Mouse (Mus musculus): ENCODE data around the gene Lmbr1l. TPM values are rescaled to one million over a fixed set of nuclear protein-coding genes. Genes with fewer than 3 reads are reported as not detected.
A peak's percentile ranks its signal among the peaks of the same experiment; 100 is the strongest.
"Not testable (repeated sequence)": the region's sequence is repeated elsewhere in the genome, so short reads cannot be mapped to it uniquely, and the experiment has no call there.

Gene Lmbr1l
- polyA plus RNA-seq, 1 experiment from 2014 or later: 6.2 TPM

- H3K9me3 ChIP-seq (ENCODE audit: control insufficient read depth, low read length); ATAC-seq (ENCODE audit: insufficient number of reproducible peaks, low FRiP score, low TSS enrichment, low read depth); H3K4me1 ChIP-seq (ENCODE audit: control insufficient read depth, insufficient read depth, low read length); H3K27ac ChIP-seq (replicated peaks; ENCODE audit: low read depth, low read length); DNase-seq (ENCODE audit: low spot score); H3K27me3 ChIP-seq (ENCODE audit: control insufficient read depth, insufficient read depth, low read length); H3K36me3 ChIP-seq (ENCODE audit: control insufficient read depth, insufficient read depth, low read length): not testable (repeated sequence)
- H3K4me2 ChIP-seq (ENCODE audit: low read depth, severe bottlenecking): peak overlapping the region; percentile 80
- 27% methylated on average over 8 of the region's 8 CpGs for WGBS
- peak overlapping the region; percentile 95 for H3K4me3 ChIP-seq (ENCODE audit: low read depth, low read length)
- peak overlapping the region; percentile 83; the same call in 1 of the 2 replicates for H3K9ac ChIP-seq (ENCODE audit: low read length)
These were observed 466 bp upstream of the Lmbr1l start for GRCm38 (mm10) chr15:98918499-98918895.

DNA sequence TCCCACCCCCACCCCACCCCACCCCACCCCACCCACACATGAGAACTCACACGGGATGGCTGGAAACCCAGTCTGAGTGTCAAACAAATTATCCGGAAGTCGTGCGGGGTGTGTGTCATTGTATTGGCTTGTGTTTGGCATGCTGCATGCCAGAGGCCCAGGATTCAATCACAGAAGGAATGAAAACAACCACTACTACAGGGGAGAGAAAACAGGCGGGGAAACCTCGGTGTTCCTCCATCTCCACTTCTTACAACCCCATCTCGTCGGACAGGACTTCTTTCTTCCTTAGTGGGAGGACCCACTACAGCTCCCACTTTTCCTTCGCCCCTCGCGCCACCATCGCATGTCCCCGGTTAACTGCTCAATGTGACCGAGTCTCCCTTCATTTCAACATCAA lies 940 bp downstream of the Lmbr1l start:
- no peaks in the 10 kb centered on the region for H3K27me3 ChIP-seq (ENCODE audit: control insufficient read depth, insufficient read depth, low read length)

DNA sequence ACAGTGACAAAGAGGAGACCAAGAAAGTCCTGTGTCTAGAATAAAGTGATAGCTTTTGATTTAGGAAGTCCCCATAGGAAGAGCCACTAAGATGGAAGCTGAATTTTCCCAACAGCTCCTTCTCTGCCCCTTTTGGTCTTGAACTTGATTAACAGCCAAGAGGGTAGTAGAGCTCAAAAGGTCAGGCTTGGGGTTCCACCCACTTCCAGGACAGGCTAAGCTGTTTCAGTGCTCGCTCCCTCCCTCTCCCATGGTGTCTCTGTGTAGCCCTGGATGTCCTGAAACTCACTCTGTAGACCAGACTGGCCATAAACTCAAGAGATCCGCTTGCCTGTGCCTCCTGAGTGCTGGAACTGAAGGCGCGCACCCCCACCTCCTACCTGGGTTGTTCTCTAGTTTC lies 2.0 kb downstream of the Lmbr1l start:
- no peaks in the 10 kb centered on the region for H3K27me3 ChIP-seq (ENCODE audit: control insufficient read depth, insufficient read depth, low read length)
- H3K36me3 ChIP-seq (ENCODE audit: control insufficient read depth, insufficient read depth, low read length): peaks cover 12% of the 10 kb centered on the region
- WGBS: 89% methylated on average over 4 of the region's 4 CpGs
- no peak overlapping the region for H3K9ac ChIP-seq (ENCODE audit: low read length)
- DNase-seq (ENCODE audit: low spot score): no peak
- peaks cover 6% of the 10 kb centered on the region for H3K4me1 ChIP-seq (ENCODE audit: control insufficient read depth, insufficient read depth, low read length)
- H3K4me3 ChIP-seq (ENCODE audit: low read depth, low read length): no peak overlapping the region
- no peak for ATAC-seq (ENCODE audit: insufficient number of reproducible peaks, low FRiP score, low TSS enrichment, low read depth)
- no peaks in the 10 kb centered on the region for H3K9me3 ChIP-seq (ENCODE audit: control insufficient read depth, low read length)
- no peak overlapping the region; the same call in 1 of the 2 replicates for H3K4me2 ChIP-seq (ENCODE audit: low read depth, severe bottlenecking)
- H3K27ac ChIP-seq (replicated peaks; ENCODE audit: low read depth, low read length): no peak overlapping the region

More for the DNA sequence above, 940 bp downstream of the Lmbr1l start:
- peak overlapping the region; percentile 83 for H3K9ac ChIP-seq (ENCODE audit: low read length)
- peak overlapping the region; percentile 95 for H3K4me3 ChIP-seq (ENCODE audit: low read depth, low read length)
- H3K9me3 ChIP-seq (ENCODE audit: control insufficient read depth, low read length): no peaks in the 10 kb centered on the region
- ATAC-seq (ENCODE audit: insufficient number of reproducible peaks, low FRiP score, low TSS enrichment, low read depth) (no peak), DNase-seq (ENCODE audit: low spot score) (no peak)
- H3K4me2 ChIP-seq (ENCODE audit: low read depth, severe bottlenecking): peak overlapping the region; percentile 80
- peaks cover 6% of the 10 kb centered on the region for H3K4me1 ChIP-seq (ENCODE audit: control insufficient read depth, insufficient read depth, low read length)
- H3K36me3 ChIP-seq (ENCODE audit: control insufficient read depth, insufficient read depth, low read length): peaks cover 7% of the 10 kb centered on the region
- 0% methylated on average over 14 of the region's 14 CpGs for WGBS
- H3K27ac ChIP-seq (replicated peaks; ENCODE audit: low read depth, low read length): no peak overlapping the region

DNA sequence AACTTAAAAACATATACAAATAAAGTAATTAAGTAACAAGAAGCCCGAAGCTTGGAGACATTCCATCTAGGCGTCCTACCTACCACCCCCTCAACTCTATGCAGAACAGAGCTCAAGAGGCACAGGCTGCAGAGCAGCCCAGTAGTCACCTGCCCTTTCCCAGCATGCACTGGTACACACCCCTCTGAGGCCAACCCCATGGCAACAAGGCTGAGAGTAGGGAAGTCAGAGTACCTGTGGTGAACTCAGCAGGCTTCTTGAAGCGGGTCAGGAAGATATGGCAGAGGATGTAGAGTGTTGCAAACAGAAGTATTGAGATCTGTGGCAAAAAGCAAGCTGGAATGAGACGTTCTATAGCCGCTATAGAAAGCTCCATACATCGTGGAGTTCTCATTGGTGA lies 3.1 kb downstream of the Lmbr1l start:
- Histone ChIP-seq H3K4me3 (ENCODE audit: low read depth, low read length) (no peak overlapping the region), H3K4me1 (ENCODE audit: control insufficient read depth, insufficient read depth, low read length) (peaks cover 6% of the 10 kb centered on the region), H3K27me3 (ENCODE audit: control insufficient read depth, insufficient read depth, low read length) (no peaks in the 10 kb centered on the region), H3K36me3 (ENCODE audit: control insufficient read depth, insufficient read depth, low read length) (peaks cover 12% of the 10 kb centered on the region), H3K9ac (ENCODE audit: low read length) (no peak overlapping the region), H3K9me3 (ENCODE audit: control insufficient read depth, low read length) (no peaks in the 10 kb centered on the region), H3K4me2 (ENCODE audit: low read depth, severe bottlenecking) (no peak overlapping the region), H3K27ac (replicated peaks; ENCODE audit: low read depth, low read length) (no peak overlapping the region)
- no peak for DNase-seq (ENCODE audit: low spot score)
- WGBS: 91% methylated on average over 6 of the region's 6 CpGs
- ATAC-seq (ENCODE audit: insufficient number of reproducible peaks, low FRiP score, low TSS enrichment, low read depth): no peak

DNA sequence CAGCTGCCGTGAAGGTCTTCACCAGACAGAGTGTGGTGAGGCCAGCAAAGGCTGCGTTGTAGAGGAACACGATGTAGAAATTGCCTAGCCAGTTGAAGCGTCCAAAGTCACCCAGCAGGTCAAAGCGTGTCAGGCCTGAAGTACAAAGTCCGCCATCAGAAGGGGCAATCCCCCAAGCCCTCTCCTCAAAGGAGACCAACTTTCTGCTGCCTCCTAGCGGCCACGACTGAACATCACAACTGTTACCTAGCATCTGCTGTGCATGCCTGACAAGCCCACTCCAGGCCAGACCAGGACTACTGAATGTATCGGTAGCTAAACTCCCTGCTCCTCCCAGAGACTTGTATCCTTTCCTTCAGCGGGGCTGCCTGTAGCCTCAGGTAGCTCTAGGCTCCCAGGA lies 13.3 kb downstream of the Lmbr1l start:
- H3K4me2 ChIP-seq (ENCODE audit: low read depth, severe bottlenecking): no peak overlapping the region
- H3K9ac ChIP-seq (ENCODE audit: low read length): no peak overlapping the region
- no peaks in the 10 kb centered on the region; the same call in 1 of the 2 replicates for H3K27me3 ChIP-seq (ENCODE audit: control insufficient read depth, insufficient read depth, low read length)
- ATAC-seq (ENCODE audit: insufficient number of reproducible peaks, low FRiP score, low TSS enrichment, low read depth) (no peak), DNase-seq (ENCODE audit: low spot score) (peak; percentile 84)
- peaks cover 12% of the 10 kb centered on the region for H3K36me3 ChIP-seq (ENCODE audit: control insufficient read depth, insufficient read depth, low read length)
- no peak overlapping the region for H3K27ac ChIP-seq (replicated peaks; ENCODE audit: low read depth, low read length)
- no peaks in the 10 kb centered on the region for H3K9me3 ChIP-seq (ENCODE audit: control insufficient read depth, low read length)
- no peaks in the 10 kb centered on the region for H3K4me1 ChIP-seq (ENCODE audit: control insufficient read depth, insufficient read depth, low read length)
- H3K4me3 ChIP-seq (ENCODE audit: low read depth, low read length): no peak overlapping the region
- 33% methylated on average over 10 of the region's 10 CpGs for WGBS

DNA sequence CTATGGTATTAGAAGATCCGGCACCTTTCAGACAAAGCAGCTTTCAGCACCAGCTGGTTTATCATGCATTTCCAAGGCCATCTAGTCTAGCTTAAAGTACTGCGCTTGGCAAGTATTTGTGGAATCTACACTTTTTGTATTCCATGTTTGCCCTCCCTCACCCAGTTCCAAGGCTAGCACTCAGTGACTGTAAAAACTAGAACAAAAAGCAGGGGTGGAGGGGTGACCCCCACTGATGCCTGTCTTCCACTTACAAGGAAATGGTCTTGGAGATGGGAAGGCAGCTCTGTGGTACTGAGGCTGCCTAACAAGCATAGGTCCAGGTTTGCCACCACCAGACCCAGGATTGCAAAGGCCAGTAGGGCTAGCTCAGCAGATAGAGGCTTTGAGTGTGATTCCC lies 15.4 kb downstream of the Lmbr1l start:
- ATAC-seq (ENCODE audit: insufficient number of reproducible peaks, low FRiP score, low TSS enrichment, low read depth): no peak
- H3K9me3 ChIP-seq (ENCODE audit: control insufficient read depth, low read length): peaks cover 4% of the 10 kb centered on the region; the same call in 1 of the 2 replicates
- H3K4me3 ChIP-seq (ENCODE audit: low read depth, low read length): no peak overlapping the region
- no peak overlapping the region for H3K27ac ChIP-seq (replicated peaks; ENCODE audit: low read depth, low read length)
- peaks cover 18% of the 10 kb centered on the region for H3K27me3 ChIP-seq (ENCODE audit: control insufficient read depth, insufficient read depth, low read length)
- H3K4me2 ChIP-seq (ENCODE audit: low read depth, severe bottlenecking): no peak overlapping the region
- no peak overlapping the region for H3K9ac ChIP-seq (ENCODE audit: low read length)
- peaks cover 8% of the 10 kb centered on the region for H3K4me1 ChIP-seq (ENCODE audit: control insufficient read depth, insufficient read depth, low read length)
- peaks cover 10% of the 10 kb centered on the region; the same call in 1 of the 2 replicates for H3K36me3 ChIP-seq (ENCODE audit: control insufficient read depth, insufficient read depth, low read length)
- WGBS: 97% methylated on average over 2 of the region's 2 CpGs
- no peak for DNase-seq (ENCODE audit: low spot score)

GRCm38 (mm10) chr15:98901530-98901929 lies 16.5 kb downstream of the Lmbr1l start:
- Histone ChIP-seq H3K4me2 (ENCODE audit: low read depth, severe bottlenecking) (no peak overlapping the region), H3K9me3 (ENCODE audit: control insufficient read depth, low read length) (peaks cover 4% of the 10 kb centered on the region; the same call in 1 of the 2 replicates), H3K4me1 (ENCODE audit: control insufficient read depth, insufficient read depth, low read length) (peaks cover 10% of the 10 kb centered on the region), H3K4me3 (ENCODE audit: low read depth, low read length) (no peak overlapping the region), H3K27me3 (ENCODE audit: control insufficient read depth, insufficient read depth, low read length) (peaks cover 29% of the 10 kb centered on the region), H3K36me3 (ENCODE audit: control insufficient read depth, insufficient read depth, low read length) (peaks cover 10% of the 10 kb centered on the region; the same call in 1 of the 2 replicates), H3K27ac (replicated peaks; ENCODE audit: low read depth, low read length) (no peak overlapping the region), H3K9ac (ENCODE audit: low read length) (no peak overlapping the region)
- WGBS: 57% methylated on average over 1 of the region's 1 CpGs
- ATAC-seq (ENCODE audit: insufficient number of reproducible peaks, low FRiP score, low TSS enrichment, low read depth) (no peak), DNase-seq (ENCODE audit: low spot score) (no peak)

GRCm38 (mm10) chr15:98897928-98898800 lies 19.9 kb downstream of the Lmbr1l start, which contains the start of gene Dhh:
Gene Dhh, minus strand, starts transcription at chr15:98898540.
- ATAC-seq (ENCODE audit: insufficient number of reproducible peaks, low FRiP score, low TSS enrichment, low read depth) (no peak), DNase-seq (ENCODE audit: low spot score) (peak; percentile 53)
- H3K4me2 ChIP-seq (ENCODE audit: low read depth, severe bottlenecking): peak within 1 kb of the TSS; percentile 38
- peaks cover 4% of the 10 kb centered on the region; the same call in 1 of the 2 replicates for H3K9me3 ChIP-seq (ENCODE audit: control insufficient read depth, low read length)
- H3K4me1 ChIP-seq (ENCODE audit: control insufficient read depth, insufficient read depth, low read length): peaks cover 25% of the 10 kb centered on the region
- peaks cover 62% of the 10 kb centered on the region for H3K27me3 ChIP-seq (ENCODE audit: control insufficient read depth, insufficient read depth, low read length)
- H3K4me3 ChIP-seq (ENCODE audit: low read depth, low read length): peak within 1 kb of the TSS; percentile 21
- 1% methylated on average over 41 of the region's 41 CpGs for WGBS
- H3K9ac ChIP-seq (ENCODE audit: low read length): no peak within 1 kb of the TSS
- H3K27ac ChIP-seq (replicated peaks; ENCODE audit: low read depth, low read length): no peak within 1 kb of the TSS
- H3K36me3 ChIP-seq (ENCODE audit: control insufficient read depth, insufficient read depth, low read length): no peaks in the 10 kb centered on the region; the same call in 1 of the 2 replicates
